Mouse (Mus musculus) adrenal gland, postnatal 4 days (tissue): Measurements from ENCODE around the gene Tmem189. TPM values are rescaled to one million over a fixed set of nuclear protein-coding genes. Genes with fewer than 3 reads are reported as not detected.
A peak's percentile ranks its signal among the peaks of the same experiment; 100 is the strongest.
"Not testable (repeated sequence)": the region's sequence is repeated elsewhere in the genome, so short reads cannot be mapped to it uniquely, and the experiment has no call there.

Source experiments
- DNase-seq, 2 experiments: peaks; one replicate each; pipeline ENCODE4 v3.0.0; 2021 to 2022; ENCODE audit warnings: low spot score in 2 of 2, mixed read lengths in 2 of 2
- total RNA-seq, 2 experiments: library from RNA; stranded (reverse); gene quantifications; 2 replicates each; pipeline ENCODE4 v1.2.3; 2021

The Tmem189 gene
- total RNA-seq, 2 experiments from 2014 or later, result 32.9 to 35.4 TPM

- no peak for DNase-seq
Measured at GRCm38 (mm10) chr2:167627019-167627418, 62.6 kb downstream of the Tmem189 start.

GRCm38 (mm10) chr2:167625670-167626069 lies 64.0 kb downstream of the Tmem189 start:
- DNase-seq, result no peak

- DNase-seq, result no peak
Measured at GRCm38 (mm10) chr2:167624368-167625075, 65.1 kb downstream of the Tmem189 start.

- DNase-seq, result no peak
Measured at GRCm38 (mm10) chr2:167622965-167623364, 66.7 kb downstream of the Tmem189 start.

- DNase-seq, result no peak
Measured at GRCm38 (mm10) chr2:167622352-167622751, 67.3 kb downstream of the Tmem189 start.

- DNase-seq, result no peak
Measured at GRCm38 (mm10) chr2:167621255-167622087, 68.2 kb downstream of the Tmem189 start.

- DNase-seq, result no peak
Measured at GRCm38 (mm10) chr2:167617472-167617871, 72.2 kb downstream of the Tmem189 start.

GRCm38 (mm10) chr2:167617034-167617433 lies 72.6 kb downstream of the Tmem189 start:
- no peak for DNase-seq

GRCm38 (mm10) chr2:167613335-167613734 lies 76.3 kb downstream of the Tmem189 start:
- not testable (repeated sequence) for DNase-seq

- no peak for DNase-seq
Measured at GRCm38 (mm10) chr2:167612122-167612521, 77.5 kb downstream of the Tmem189 start.

GRCm38 (mm10) chr2:167611287-167611686 lies 78.3 kb downstream of the Tmem189 start:
- DNase-seq, result no peak

- DNase-seq, result no peak
Measured at GRCm38 (mm10) chr2:167606745-167607123, 82.9 kb downstream of the Tmem189 start.

- no peak for DNase-seq
Measured at GRCm38 (mm10) chr2:167605817-167606744, 83.5 kb downstream of the Tmem189 start.

- DNase-seq, result peak; percentile 72 to 86
Measured at GRCm38 (mm10) chr2:167605178-167605794, 84.3 kb downstream of the Tmem189 start.

GRCm38 (mm10) chr2:167602978-167603377 lies 86.6 kb downstream of the Tmem189 start:
- DNase-seq, result no peak

- DNase-seq, result no peak
Measured at GRCm38 (mm10) chr2:167602364-167602763, 87.3 kb downstream of the Tmem189 start.

- DNase-seq, result no peak
Measured at GRCm38 (mm10) chr2:167600481-167600995, 89.1 kb downstream of the Tmem189 start.

- DNase-seq, result no peak
Measured at GRCm38 (mm10) chr2:167599917-167600316, 89.7 kb downstream of the Tmem189 start.

- DNase-seq, result no peak
Measured at GRCm38 (mm10) chr2:167599195-167599594, 90.4 kb downstream of the Tmem189 start.

- DNase-seq, result no peak
Measured at GRCm38 (mm10) chr2:167597492-167598186, 92.0 kb downstream of the Tmem189 start.
